Mouse (Mus musculus) lung, embryonic 16.5 days (tissue): ENCODE measurements at regions not wholly inside any gene's neighbourhood (a gene's known extent, or its start where the extent isn't known, plus 50 kb on each side); places are given as distances from the start of the nearest gene placed in this dataset.

Experiments used
- ATAC-seq: fragments of 200-750 bp; cut with Nextera tagmentation; 2 replicates; pipeline ENCODE4 v1.8.0; 2017; ENCODE audit warnings: low read depth, mild to moderate bottlenecking, moderate library complexity
- H3K27ac ChIP-seq: fragments of 300-500 bp; sonication (generic); 2 replicates; pipeline ENCODE4 v1.5.1; 2014; ENCODE audit warnings: mild to moderate bottlenecking, control low read depth, low read length
- H3K27me3 ChIP-seq: fragments of 300-500 bp; sonication (generic); 2 replicates; pipeline ENCODE4 v1.6.1; 2014; ENCODE audit warnings: low read depth, low read length, mixed read lengths; ENCODE audit not compliant: control insufficient read depth, insufficient read depth
- H3K36me3 ChIP-seq: fragments of 300-500 bp; sonication (generic); 2 replicates; pipeline ENCODE4 v1.6.1; 2014; ENCODE audit warnings: low read length; ENCODE audit not compliant: control insufficient read depth, insufficient read depth
- H3K4me1 ChIP-seq: fragments of 300-500 bp; sonication (generic); replicated peaks from 2 replicates; pipeline ENCODE4 v1.6.1; 2014; ENCODE audit warnings: low read length, mixed read lengths; ENCODE audit not compliant: control insufficient read depth, insufficient read depth
- H3K4me2 ChIP-seq: fragments of 300-500 bp; sonication (generic); 2 replicates; pipeline ENCODE4 v1.6.1; 2014; ENCODE audit warnings: low read depth, low read length, control low read depth
- H3K4me3 ChIP-seq: fragments of 300-500 bp; sonication (generic); 2 replicates; pipeline ENCODE4 v1.5.1; 2014; ENCODE audit warnings: mild to moderate bottlenecking, low read length, control low read depth
- H3K9ac ChIP-seq: fragments of 300-500 bp; sonication (generic); 2 replicates; pipeline ENCODE4 v1.6.1; 2014; ENCODE audit warnings: low read length, control low read depth
- H3K9me3 ChIP-seq: fragments of 300-500 bp; sonication (generic); 2 replicates; pipeline ENCODE4 v1.6.1; 2016; ENCODE audit warnings: low read length; ENCODE audit not compliant: control insufficient read depth
- WGBS: fragments of 180-500 bp; shearing (Covaris S2); extraction: QIAGEN DNeasy Blood & Tissue Kit; methylation state at CpG from one replicate; pipeline ENCODE4 v1.1.7; 2014; 5-methylcytosine and 5-hydroxymethylcytosine counted together

DNA sequence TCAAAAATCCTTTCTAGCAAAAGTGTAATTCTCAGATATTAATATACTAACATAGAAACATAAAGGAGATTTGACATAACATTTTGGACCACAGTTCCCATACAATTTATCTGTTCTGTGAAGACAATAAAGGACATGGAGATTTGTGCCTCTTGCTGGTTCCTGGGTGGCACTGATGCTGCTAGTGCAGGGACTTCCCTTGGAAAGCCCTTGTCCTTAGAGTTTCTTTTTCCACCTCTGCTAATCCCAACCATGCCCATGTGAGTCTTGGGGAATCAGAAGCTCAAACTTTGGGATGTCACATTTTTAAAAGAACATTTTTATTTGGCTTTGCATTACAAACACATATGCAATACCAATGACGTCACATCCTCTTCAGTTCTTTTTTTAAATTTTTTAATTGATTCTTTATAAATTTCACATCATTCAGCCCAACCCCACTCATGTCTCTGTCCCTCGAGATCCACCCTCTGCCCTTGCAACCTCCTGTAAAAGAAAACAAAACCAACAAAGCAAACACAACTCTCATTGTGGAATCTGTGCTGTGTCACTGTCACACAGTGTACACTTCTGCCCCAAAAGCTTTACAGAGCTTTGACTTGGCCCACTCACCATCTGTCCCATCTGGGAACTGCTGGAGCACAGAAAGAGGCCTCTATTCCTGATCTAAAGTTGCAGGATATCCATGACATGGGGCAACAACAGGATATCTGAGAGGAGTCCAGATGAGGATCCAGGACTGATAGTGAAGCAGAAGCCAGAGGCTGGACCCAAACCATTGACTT lies 112.2 kb upstream of the Speer4f2 start:
- H3K36me3 ChIP-seq: no peaks in the 10 kb centered on the region
- H3K9me3 ChIP-seq: no peaks in the 10 kb centered on the region
- H3K27ac ChIP-seq: no peak overlapping the region
- H3K9ac ChIP-seq: no peak overlapping the region
- no peaks in the 10 kb centered on the region for H3K4me1 ChIP-seq
- no peak for ATAC-seq
- 60% methylated on average over 2 of the region's 2 CpGs for WGBS
- no peak overlapping the region for H3K4me2 ChIP-seq
- no peaks in the 10 kb centered on the region for H3K27me3 ChIP-seq
- no peak overlapping the region for H3K4me3 ChIP-seq

DNA sequence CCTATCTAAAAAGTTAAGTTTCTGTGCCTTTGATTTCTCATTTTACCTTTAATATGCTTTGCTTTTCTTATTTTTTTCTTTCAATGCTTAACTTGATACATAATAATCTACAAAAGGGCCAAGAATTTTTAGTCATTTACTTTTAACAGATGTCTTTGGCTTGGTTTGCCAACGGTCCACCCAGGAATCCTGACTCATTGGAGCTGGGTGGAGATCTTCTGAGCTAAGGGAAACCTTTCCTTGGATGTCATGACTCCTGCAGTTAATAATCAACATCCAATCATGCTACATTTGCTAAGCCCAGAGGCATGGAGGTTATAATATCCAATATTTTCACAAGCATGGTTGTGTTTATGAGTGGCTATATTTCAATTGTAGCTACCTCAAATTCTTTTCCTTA lies 110.9 kb upstream of the Speer4f2 start:
- no peak overlapping the region for H3K4me2 ChIP-seq
- no peaks in the 10 kb centered on the region for H3K27me3 ChIP-seq
- no peaks in the 10 kb centered on the region for H3K4me1 ChIP-seq
- no peak overlapping the region for H3K4me3 ChIP-seq
- 76% methylated on average over 1 of the region's 1 CpGs for WGBS
- no peak overlapping the region for H3K9ac ChIP-seq
- H3K36me3 ChIP-seq: no peaks in the 10 kb centered on the region
- no peak for ATAC-seq
- H3K9me3 ChIP-seq: no peaks in the 10 kb centered on the region
- no peak overlapping the region for H3K27ac ChIP-seq

DNA sequence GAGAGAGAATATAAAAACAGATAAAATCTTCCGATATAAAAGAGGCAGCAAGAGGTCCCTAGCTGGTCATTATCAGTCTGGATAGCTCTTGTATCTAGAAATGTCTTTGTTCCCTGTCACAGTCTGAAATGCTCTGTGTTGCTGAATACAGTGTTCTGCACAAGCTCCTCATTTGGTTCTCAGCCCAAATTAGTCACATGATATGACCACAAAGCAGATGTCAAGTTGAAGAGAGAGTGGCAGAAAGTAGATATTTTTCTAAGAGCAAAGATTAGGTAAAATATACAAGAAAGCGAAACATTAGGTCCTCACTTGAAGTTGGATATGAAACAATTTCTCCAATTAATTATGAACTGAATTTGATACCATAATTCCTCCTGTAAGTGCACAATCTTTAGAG lies 101.8 kb upstream of the Speer4f2 start:
- Histone ChIP-seq H3K4me3 (no peak overlapping the region), H3K4me1 (no peaks in the 10 kb centered on the region), H3K27ac (peak overlapping the region; percentile 80), H3K4me2 (no peak overlapping the region), H3K36me3 (no peaks in the 10 kb centered on the region), H3K9ac (no peak overlapping the region), H3K27me3 (no peaks in the 10 kb centered on the region), H3K9me3 (0 out of 2 replicates have a peak, but pooled peaks cover 3% of the 10 kb centered on the region)
- ATAC-seq: no peak
- WGBS: 80% methylated on average over 2 of the region's 2 CpGs

DNA sequence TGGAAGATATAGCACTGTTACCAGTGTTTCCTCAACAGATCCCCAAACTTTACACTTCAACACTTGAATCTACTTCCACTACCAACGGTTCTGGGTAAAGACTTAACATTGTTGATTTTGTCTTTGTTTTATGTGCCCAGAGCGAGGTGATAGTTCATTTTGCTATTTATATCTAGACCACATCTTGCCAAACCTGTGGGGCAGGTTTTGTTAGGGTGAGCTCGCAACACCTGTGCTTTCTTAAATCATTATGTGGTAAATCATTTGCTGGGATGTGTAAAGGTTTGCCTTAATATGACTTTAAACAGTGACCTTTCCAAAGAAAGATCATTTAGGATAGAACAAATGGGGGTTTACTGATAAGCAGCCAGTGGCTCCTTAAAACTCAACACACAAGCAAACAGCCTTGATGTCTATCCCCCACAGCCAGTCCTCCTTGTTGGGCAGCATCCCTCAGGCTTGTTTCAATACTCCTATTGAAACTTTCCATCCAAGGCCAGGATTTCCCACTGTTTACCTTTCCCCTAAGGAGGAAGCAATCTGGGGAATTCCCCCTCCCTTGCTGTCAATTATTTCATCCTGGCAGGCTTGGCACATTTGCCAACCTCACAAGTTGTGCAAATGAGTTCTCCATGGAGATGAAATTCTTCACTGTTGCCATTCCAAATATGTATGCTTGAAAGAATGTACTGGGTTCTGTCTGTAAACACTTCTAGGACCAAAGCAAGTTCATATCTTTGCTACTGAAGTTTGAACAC lies 101.1 kb upstream of the Speer4f2 start:
- Histone ChIP-seq H3K36me3 (no peaks in the 10 kb centered on the region), H3K4me2 (peak overlapping the region; percentile 25), H3K4me1 (no peaks in the 10 kb centered on the region), H3K4me3 (no peak overlapping the region), H3K9me3 (0 out of 2 replicates have a peak, but pooled peaks cover 3% of the 10 kb centered on the region), H3K27ac (peak overlapping the region; percentile 80), H3K27me3 (no peaks in the 10 kb centered on the region), H3K9ac (no peak overlapping the region)
- 49% methylated on average over 3 of the region's 3 CpGs for WGBS
- peak; percentile 88 for ATAC-seq

DNA sequence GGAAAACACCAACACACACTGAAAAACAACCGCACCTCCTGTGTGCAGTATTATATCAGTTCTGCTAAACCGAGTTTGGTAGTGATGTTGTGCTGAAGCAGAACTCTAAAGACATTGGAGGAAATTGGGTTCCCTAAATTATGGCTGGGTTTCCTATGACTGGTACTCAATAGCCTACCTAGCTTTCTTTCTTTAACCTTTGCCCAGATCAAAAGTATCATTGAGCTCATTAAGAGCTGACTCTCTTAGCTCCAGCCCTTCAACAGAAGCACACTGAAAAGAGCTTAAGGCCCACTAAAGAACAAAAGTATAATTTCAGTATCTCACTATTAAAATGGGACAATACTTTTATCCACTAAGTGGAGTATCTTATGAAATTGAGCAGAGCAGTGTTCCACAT lies 97.6 kb upstream of the Speer4f2 start:
- H3K27ac ChIP-seq: no peak overlapping the region

DNA sequence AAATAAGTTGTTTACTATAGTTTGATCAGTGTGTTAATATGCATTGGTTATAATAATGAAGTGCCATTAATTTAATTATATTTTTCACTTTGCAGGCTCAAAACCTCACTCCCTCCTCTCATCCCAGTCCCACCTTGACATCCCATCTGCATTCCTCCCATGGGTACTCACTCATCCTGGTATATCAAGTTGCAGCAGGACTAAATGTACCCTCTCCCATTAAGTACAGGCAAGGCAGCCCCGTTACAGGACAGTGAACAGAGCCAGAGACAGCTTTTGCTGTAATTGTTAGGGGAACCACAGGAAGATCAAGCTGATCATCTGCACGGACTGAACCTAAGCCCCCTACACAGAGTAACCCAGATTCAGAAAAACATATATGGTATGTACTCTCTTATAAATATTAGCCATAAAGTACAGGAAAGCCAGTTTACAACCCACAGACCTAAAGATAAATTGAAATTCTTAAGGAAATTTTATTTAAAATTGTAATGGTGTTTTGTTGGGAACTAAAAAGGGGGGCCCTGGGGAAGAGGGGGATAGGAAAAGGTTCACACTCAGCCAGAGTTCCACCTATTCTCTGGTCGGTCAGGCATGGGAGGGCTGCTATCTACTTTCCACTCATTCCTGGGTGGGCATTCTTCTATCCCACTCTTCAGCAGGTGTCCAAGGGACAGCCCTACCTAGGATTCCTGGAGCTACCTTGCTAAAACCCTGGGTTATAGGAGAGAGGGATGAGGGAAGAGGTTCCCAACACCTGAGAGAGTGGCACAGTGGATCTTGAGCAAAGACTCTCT lies 96.0 kb upstream of the Speer4f2 start:
- no peaks in the 10 kb centered on the region for H3K27me3 ChIP-seq
- no peak overlapping the region for H3K4me2 ChIP-seq

More for the DNA sequence above, 97.6 kb upstream of the Speer4f2 start:
- 97% methylated on average over 2 of the region's 2 CpGs for WGBS
- Histone ChIP-seq H3K4me2 (no peak overlapping the region), H3K4me1 (no peaks in the 10 kb centered on the region), H3K27me3 (no peaks in the 10 kb centered on the region), H3K9me3 (no peaks in the 10 kb centered on the region), H3K4me3 (no peak overlapping the region), H3K9ac (no peak overlapping the region), H3K36me3 (no peaks in the 10 kb centered on the region)
- ATAC-seq: no peak

DNA sequence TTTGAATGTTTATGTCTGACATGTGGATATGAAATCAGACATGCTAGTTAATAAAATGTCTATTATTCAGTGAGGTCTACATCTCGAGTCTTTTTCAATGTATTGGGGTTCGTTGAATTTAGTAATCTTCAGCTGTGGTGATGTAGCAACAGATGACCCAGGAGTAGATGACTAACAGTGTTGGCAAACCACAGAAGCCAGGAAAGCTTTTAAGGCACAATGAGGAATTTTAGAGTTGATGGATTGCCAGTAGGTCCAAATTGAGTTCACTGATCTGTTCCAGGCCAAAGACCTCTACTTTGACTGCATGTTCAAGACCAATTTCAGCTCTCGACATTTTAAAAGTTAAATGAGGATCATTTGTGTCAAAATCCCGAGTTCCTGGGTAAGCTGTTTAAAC lies 92.8 kb upstream of the Speer4f2 start:
- Histone ChIP-seq H3K4me1 (no peaks in the 10 kb centered on the region), H3K36me3 (no peaks in the 10 kb centered on the region), H3K4me2 (no peak overlapping the region), H3K9me3 (no peaks in the 10 kb centered on the region), H3K4me3 (no peak overlapping the region), H3K27ac (no peak overlapping the region), H3K27me3 (no peaks in the 10 kb centered on the region), H3K9ac (no peak overlapping the region)
- ATAC-seq: no peak
- 73% methylated on average over 4 of the region's 4 CpGs for WGBS

More for the DNA sequence above, 96.0 kb upstream of the Speer4f2 start:
- WGBS: 81% methylated on average over 3 of the region's 3 CpGs
- H3K9ac ChIP-seq: no peak overlapping the region
- ATAC-seq: no peak
- no peaks in the 10 kb centered on the region for H3K4me1 ChIP-seq
- no peaks in the 10 kb centered on the region for H3K9me3 ChIP-seq
- H3K27ac ChIP-seq: no peak overlapping the region
- no peaks in the 10 kb centered on the region for H3K36me3 ChIP-seq
- no peak overlapping the region for H3K4me3 ChIP-seq

DNA sequence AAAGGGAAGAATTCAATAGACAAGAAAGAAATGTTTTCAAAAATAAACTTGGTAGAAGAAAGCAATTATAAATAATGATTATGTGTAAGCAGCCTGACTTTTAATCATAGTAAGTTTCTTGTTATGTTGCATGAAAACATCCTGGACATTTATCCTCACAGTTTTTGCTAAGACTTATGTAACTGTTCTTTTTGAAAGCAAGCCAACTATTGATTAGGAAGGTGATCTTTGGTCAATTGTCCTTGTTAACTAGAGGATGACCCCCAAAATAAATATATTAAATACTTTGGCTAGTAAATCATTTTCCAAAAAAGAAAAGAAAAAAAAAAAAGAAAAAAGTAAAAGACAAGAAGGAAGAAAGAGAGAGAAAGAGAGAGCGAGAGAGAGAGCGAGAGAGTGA lies 92.0 kb upstream of the Speer4f2 start:
- H3K36me3 ChIP-seq: no peaks in the 10 kb centered on the region
- no peaks in the 10 kb centered on the region for H3K4me1 ChIP-seq
- no peak overlapping the region for H3K9ac ChIP-seq
- no peaks in the 10 kb centered on the region for H3K9me3 ChIP-seq
- H3K4me2 ChIP-seq: no peak overlapping the region
- H3K27me3 ChIP-seq: no peaks in the 10 kb centered on the region
- no peak for ATAC-seq
- H3K4me3 ChIP-seq: no peak overlapping the region
- WGBS: 97% methylated on average over 2 of the region's 2 CpGs
- no peak overlapping the region for H3K27ac ChIP-seq

DNA sequence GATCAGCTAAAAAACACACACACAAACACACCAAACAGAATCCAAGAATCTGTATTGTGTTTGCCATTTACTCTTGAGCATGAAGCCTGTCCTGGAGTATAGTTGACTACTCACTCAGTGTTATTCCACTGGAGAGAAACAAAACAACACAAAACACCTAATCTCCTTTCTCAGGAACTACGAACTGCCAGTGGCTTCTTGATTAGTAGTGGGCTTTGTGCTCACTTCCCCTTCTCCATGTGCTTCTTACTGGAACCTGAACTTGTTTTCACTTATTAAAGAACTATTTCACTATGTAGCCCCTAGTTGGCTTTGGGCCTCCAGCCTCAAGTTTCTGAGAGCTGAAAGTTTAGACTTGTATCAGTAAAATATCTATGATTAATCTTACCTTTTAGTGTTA lies 84.0 kb upstream of the Speer4f2 start:
- no peak for ATAC-seq
- Histone ChIP-seq H3K27me3 (no peaks in the 10 kb centered on the region), H3K4me2 (no peak overlapping the region), H3K9me3 (no peaks in the 10 kb centered on the region), H3K36me3 (no peaks in the 10 kb centered on the region), H3K4me3 (no peak overlapping the region), H3K4me1 (no peaks in the 10 kb centered on the region), H3K27ac (no peak overlapping the region), H3K9ac (no peak overlapping the region)
- 92% methylated on average over 1 of the region's 1 CpGs for WGBS
